Mouse (Mus musculus) gastrocnemius, adult 8-10 months (tissue): ENCODE data around the gene Gm28576. TPM values are rescaled to one million over a fixed set of nuclear protein-coding genes. Genes with fewer than 3 reads are reported as not detected.
"Not testable (repeated sequence)": the region's sequence is repeated elsewhere in the genome, so short reads cannot be mapped to it uniquely, and the experiment has no call there.

Experiments used
- DNase-seq, 2 experiments: peaks; one replicate each; pipeline ENCODE4 v3.0.0; 2022; ENCODE audit warnings: low spot score in 2 of 2
- total RNA-seq, 4 experiments: library from RNA; stranded (reverse); gene quantifications; 2 replicates each; pipeline ENCODE4 v1.2.4; 2022

Gm28576 gene
- total RNA-seq, result not detected

GRCm38 (mm10) chrY:7722641-7723040 is at the start of gene Gm28576:
Gm28576 (plus strand) TSS chrY:7722941.
- not testable (repeated sequence) for DNase-seq

Other genes with a start within 250 kb of the Gm28576 start
- not detected for gene Gm20826, start 84.5 kb upstream of the Gm28576 start, total RNA-seq